Mouse (Mus musculus) liver, embryonic 13.5 days (tissue): Measurements from ENCODE around the gene Serpinb9. TPM values are rescaled to one million over a fixed set of nuclear protein-coding genes. Genes with fewer than 3 reads are reported as not detected.
A peak's percentile ranks its signal among the peaks of the same experiment; 100 is the strongest.
"Not testable (repeated sequence)": the region's sequence is repeated elsewhere in the genome, so short reads cannot be mapped to it uniquely, and the experiment has no call there.

Experiments
- ATAC-seq: fragments of 200-750 bp; cut with Nextera tagmentation; 2 replicates; pipeline ENCODE4 v1.8.0; 2017; ENCODE audit warnings: low read depth, mild to moderate bottlenecking, moderate number of reproducible peaks, moderate library complexity
- DNase-seq: peaks from one replicate; pipeline ENCODE4 v3.0.0; 2022
- H3K27ac ChIP-seq: fragments of 300-500 bp; sonication (generic); 2 replicates; pipeline ENCODE4 v1.5.1; 2015; ENCODE audit warnings: moderate library complexity, mild to moderate bottlenecking, inconsistent platforms
- H3K27me3 ChIP-seq: fragments of 300-500 bp; sonication (generic); 2 replicates; pipeline ENCODE4 v1.6.1; 2015; ENCODE audit warnings: mild to moderate bottlenecking, inconsistent platforms
- H3K36me3 ChIP-seq: fragments of 300-500 bp; sonication (generic); 2 replicates; pipeline ENCODE4 v1.6.1; 2015; ENCODE audit warnings: mild to moderate bottlenecking, inconsistent platforms
- H3K4me1 ChIP-seq: fragments of 300-500 bp; sonication (generic); replicated peaks from 2 replicates; pipeline ENCODE4 v1.6.1; 2015; ENCODE audit warnings: inconsistent platforms
- H3K4me2 ChIP-seq: fragments of 300-500 bp; sonication (generic); 2 replicates; pipeline ENCODE4 v1.6.1; 2015; ENCODE audit warnings: inconsistent platforms, mild to moderate bottlenecking, moderate library complexity
- H3K4me3 ChIP-seq: fragments of 300-500 bp; sonication (generic); replicated peaks from 2 replicates; pipeline ENCODE4 v1.5.1; 2015; ENCODE audit warnings: mild to moderate bottlenecking, inconsistent platforms
- H3K9ac ChIP-seq: fragments of 300-500 bp; sonication (generic); 2 replicates; pipeline ENCODE4 v1.6.1; 2015; ENCODE audit warnings: mild to moderate bottlenecking, inconsistent platforms
- H3K9me3 ChIP-seq: fragments of 300-500 bp; sonication (generic); replicated peaks from 2 replicates; pipeline ENCODE4 v1.6.1; 2016; ENCODE audit warnings: inconsistent platforms
- WGBS: fragments of 180-500 bp; shearing (Covaris S2); methylation state at CpG from one replicate; pipeline ENCODE4 v1.1.7; 2015; ENCODE audit not compliant: insufficient replicate concordance; 5-methylcytosine and 5-hydroxymethylcytosine counted together
- polyA plus RNA-seq: library from polyadenylated mRNA; unstranded; fragments of >200 nt; fragmentation: Nextera tagmentation; extraction: Ambion mirVana; gene quantifications from 2 replicates; pipeline ENCODE4 v1.2.1, GENCODE M21; 2015

The Serpinb9 gene
- 2.1 and 2.2 TPM in 2 replicates for polyA plus RNA-seq

- H3K4me3 ChIP-seq = peak within 1 kb of the TSS; percentile 62
- no peaks in the 10 kb centered on the region for H3K27me3 ChIP-seq
- ATAC-seq (no peak), DNase-seq (no peak)
- WGBS = 88% methylated on average over 3 of the region's 3 CpGs
- peak within 1 kb of the TSS; percentile 77 for H3K4me2 ChIP-seq
- H3K36me3 ChIP-seq = no peaks in the 10 kb centered on the region
- H3K27ac ChIP-seq = peak within 1 kb of the TSS; percentile 91
- no peaks in the 10 kb centered on the region for H3K9me3 ChIP-seq
- H3K9ac ChIP-seq = peak within 1 kb of the TSS; percentile 71
- H3K4me1 ChIP-seq = peaks cover 35% of the 10 kb centered on the region
These were observed at the start of gene Serpinb9 for GRCm38 (mm10) chr13:33002950-33003349. Gene Serpinb9, plus strand, starts transcription at chr13:33003250.

GRCm38 (mm10) chr13:32956537-32956936 lies 46.5 kb upstream of the Serpinb9 start:
- no peak for DNase-seq
- no peaks in the 10 kb centered on the region for H3K4me1 ChIP-seq
- no peaks in the 10 kb centered on the region for H3K9me3 ChIP-seq
- H3K27ac ChIP-seq = no peak overlapping the region
- ATAC-seq = no peak
- no peaks in the 10 kb centered on the region for H3K36me3 ChIP-seq
- no peak overlapping the region for H3K4me3 ChIP-seq
- no peak overlapping the region for H3K4me2 ChIP-seq
- H3K27me3 ChIP-seq = no peaks in the 10 kb centered on the region
- 47% methylated on average over 4 of the region's 4 CpGs for WGBS
- H3K9ac ChIP-seq = no peak overlapping the region

- Histone ChIP-seq H3K4me3 (no peak overlapping the region), H3K9me3 (no peaks in the 10 kb centered on the region), H3K36me3 (no peaks in the 10 kb centered on the region), H3K4me2 (no peak overlapping the region), H3K9ac (no peak overlapping the region), H3K27me3 (no peaks in the 10 kb centered on the region), H3K4me1 (peaks cover 7% of the 10 kb centered on the region), H3K27ac (no peak overlapping the region)
- WGBS = 71% methylated on average over 4 of the region's 4 CpGs
- DNase-seq (no peak), ATAC-seq (no peak)
These were observed 45.1 kb upstream of the Serpinb9 start for GRCm38 (mm10) chr13:32957917-32958316.

GRCm38 (mm10) chr13:32958521-32958920 lies 44.5 kb upstream of the Serpinb9 start:
- ATAC-seq, DNase-seq, H3K9ac ChIP-seq, H3K4me2 ChIP-seq, H3K27me3 ChIP-seq, H3K4me3 ChIP-seq, H3K9me3 ChIP-seq, H3K27ac ChIP-seq, H3K36me3 ChIP-seq: not testable (repeated sequence)
- 60% methylated on average over 7 of the region's 7 CpGs for WGBS
- H3K4me1 ChIP-seq = peaks cover 11% of the 10 kb centered on the region

GRCm38 (mm10) chr13:32963990-32964753 lies 38.9 kb upstream of the Serpinb9 start:
- Histone ChIP-seq H3K4me2 (no peak overlapping the region; the same call in 1 of the 2 replicates), H3K27me3 (no peaks in the 10 kb centered on the region), H3K9ac (0 out of 2 replicates have a peak overlapping the region, but pooled peaks have one; percentile 60), H3K9me3 (no peaks in the 10 kb centered on the region), H3K36me3 (no peaks in the 10 kb centered on the region), H3K4me1 (peaks cover 63% of the 10 kb centered on the region), H3K4me3 (no peak overlapping the region), H3K27ac (no peak overlapping the region)
- WGBS = 68% methylated on average over 9 of the region's 9 CpGs
- no peak for ATAC-seq
- no peak for DNase-seq

- H3K4me3 ChIP-seq = peak within 1 kb of the TSS; percentile 44
- peak within 1 kb of the TSS; percentile 60 for H3K9ac ChIP-seq
- peak within 1 kb of the TSS; percentile 67 for H3K4me2 ChIP-seq
- WGBS = 19% methylated on average over 16 of the region's 16 CpGs
- no peaks in the 10 kb centered on the region for H3K9me3 ChIP-seq
- peaks cover 74% of the 10 kb centered on the region for H3K4me1 ChIP-seq
- 0 out of 2 replicates have a peak, but pooled peaks cover under 1% of the 10 kb centered on the region for H3K36me3 ChIP-seq
- H3K27ac ChIP-seq = peak within 1 kb of the TSS; percentile 74
- H3K27me3 ChIP-seq = no peaks in the 10 kb centered on the region
- ATAC-seq (peak; percentile 22; the same call in 1 of the 2 replicates), DNase-seq (no peak)
These were observed 37.9 kb upstream of the Serpinb9 start, which contains the start of gene Serpinb6b for GRCm38 (mm10) chr13:32964989-32965811. Gene Serpinb6b, plus strand, starts transcription at chr13:32965209.

- Histone ChIP-seq H3K4me3 (peak overlapping the region; percentile 44; the same call in 1 of the 2 replicates), H3K9ac (peak overlapping the region; percentile 60), H3K4me2 (peak overlapping the region; percentile 67), H3K36me3 (0 out of 2 replicates have a peak, but pooled peaks cover 3% of the 10 kb centered on the region), H3K27ac (peak overlapping the region; percentile 74), H3K27me3 (no peaks in the 10 kb centered on the region), H3K4me1 (peaks cover 83% of the 10 kb centered on the region), H3K9me3 (no peaks in the 10 kb centered on the region)
- 32% methylated on average over 5 of the region's 5 CpGs for WGBS
- ATAC-seq = no peak
- no peak for DNase-seq
These were observed 36.9 kb upstream of the Serpinb9 start for GRCm38 (mm10) chr13:32966116-32966515.

GRCm38 (mm10) chr13:32967233-32967632 lies 35.8 kb upstream of the Serpinb9 start:
- H3K4me3 ChIP-seq = no peak overlapping the region
- H3K9ac ChIP-seq = 0 out of 2 replicates have a peak overlapping the region, but pooled peaks have one; percentile 65
- peaks cover 91% of the 10 kb centered on the region for H3K4me1 ChIP-seq
- ATAC-seq = no peak
- H3K36me3 ChIP-seq = 0 out of 2 replicates have a peak, but pooled peaks cover 3% of the 10 kb centered on the region
- no peaks in the 10 kb centered on the region for H3K27me3 ChIP-seq
- H3K4me2 ChIP-seq = no peak overlapping the region
- H3K27ac ChIP-seq = peak overlapping the region; percentile 98
- no peak for DNase-seq
- H3K9me3 ChIP-seq = no peaks in the 10 kb centered on the region

- Histone ChIP-seq H3K4me2 (peak overlapping the region; percentile 81), H3K27ac (peak overlapping the region; percentile 98), H3K27me3 (no peaks in the 10 kb centered on the region), H3K9me3 (no peaks in the 10 kb centered on the region), H3K9ac (peak overlapping the region; percentile 88), H3K4me1 (peaks cover 80% of the 10 kb centered on the region), H3K36me3 (0 out of 2 replicates have a peak, but pooled peaks cover 3% of the 10 kb centered on the region), H3K4me3 (peak overlapping the region; percentile 61)
- 33% methylated on average over 5 of the region's 5 CpGs for WGBS
- ATAC-seq (peak; percentile 97), DNase-seq (peak; percentile 79)
These were observed 34.6 kb upstream of the Serpinb9 start for GRCm38 (mm10) chr13:32968353-32968984.

GRCm38 (mm10) chr13:32968996-32969640 lies 33.9 kb upstream of the Serpinb9 start:
- peak overlapping the region; percentile 81 for H3K4me2 ChIP-seq
- H3K27ac ChIP-seq = peak overlapping the region; percentile 98
- WGBS = 30% methylated on average over 4 of the region's 4 CpGs
- H3K36me3 ChIP-seq = 0 out of 2 replicates have a peak, but pooled peaks cover 3% of the 10 kb centered on the region
- peak overlapping the region; percentile 88 for H3K9ac ChIP-seq
- H3K9me3 ChIP-seq = no peaks in the 10 kb centered on the region
- H3K4me1 ChIP-seq = peaks cover 76% of the 10 kb centered on the region
- DNase-seq (no peak), ATAC-seq (peak; percentile 79)
- H3K4me3 ChIP-seq = peak overlapping the region; percentile 61
- no peaks in the 10 kb centered on the region for H3K27me3 ChIP-seq
